Mouse (Mus musculus) kidney, adult 18-20 months (tissue): Measurements from ENCODE around the gene Tenm1.

Experiments
- DNase-seq: peaks from one replicate; pipeline ENCODE4 v3.0.0; 2021

Gene Tenm1

GRCm38 (mm10) chrX:43428855-43429263 is at the start of gene Tenm1:
Gene Tenm1 (minus strand): TSS chrX:43429126.
- DNase-seq = no peak

- no peak for DNase-seq
Observed at GRCm38 (mm10) chrX:43467311-43467710, 38.4 kb upstream of the Tenm1 start.

- DNase-seq = no peak
Observed at GRCm38 (mm10) chrX:43430581-43430980, 1.7 kb upstream of the Tenm1 start.

GRCm38 (mm10) chrX:43429982-43430531 is 1.1 kb upstream of the Tenm1 start:
- no peak for DNase-seq

GRCm38 (mm10) chrX:43429337-43429736 is 411 bp upstream of the Tenm1 start:
- no peak for DNase-seq

GRCm38 (mm10) chrX:43427961-43428365 is 963 bp downstream of the Tenm1 start:
- DNase-seq = no peak

- no peak for DNase-seq
Observed at GRCm38 (mm10) chrX:43427111-43427510, 1.8 kb downstream of the Tenm1 start.

GRCm38 (mm10) chrX:43397957-43398356 is 31.0 kb downstream of the Tenm1 start:
- DNase-seq = no peak

- no peak for DNase-seq
Observed at GRCm38 (mm10) chrX:43388106-43388505, 40.8 kb downstream of the Tenm1 start.

GRCm38 (mm10) chrX:43372526-43372925 is 56.4 kb downstream of the Tenm1 start:
- DNase-seq = no peak

GRCm38 (mm10) chrX:43319351-43319750 is 109.6 kb downstream of the Tenm1 start:
- no peak for DNase-seq

GRCm38 (mm10) chrX:43317801-43318520 is 111.0 kb downstream of the Tenm1 start:
- no peak for DNase-seq

GRCm38 (mm10) chrX:43235844-43236243 is 193.1 kb downstream of the Tenm1 start:
- DNase-seq = no peak

- no peak for DNase-seq
Observed at GRCm38 (mm10) chrX:43205003-43205402, 223.9 kb downstream of the Tenm1 start.

GRCm38 (mm10) chrX:43202249-43202783 is 226.6 kb downstream of the Tenm1 start:
- DNase-seq = no peak

GRCm38 (mm10) chrX:43182975-43183374 is 246.0 kb downstream of the Tenm1 start:
- DNase-seq = no peak

- no peak for DNase-seq
Observed at GRCm38 (mm10) chrX:43151561-43151960, 277.4 kb downstream of the Tenm1 start.

- DNase-seq = no peak
Observed at GRCm38 (mm10) chrX:43129696-43130095, 299.2 kb downstream of the Tenm1 start.

GRCm38 (mm10) chrX:43122491-43122890 is 306.4 kb downstream of the Tenm1 start:
- no peak for DNase-seq

GRCm38 (mm10) chrX:43122001-43122400 is 306.9 kb downstream of the Tenm1 start:
- DNase-seq = no peak

- DNase-seq = no peak
Observed at GRCm38 (mm10) chrX:42986100-42986499, 442.8 kb downstream of the Tenm1 start.

GRCm38 (mm10) chrX:42973562-42973961 is 455.4 kb downstream of the Tenm1 start:
- no peak for DNase-seq

- DNase-seq = no peak
Observed at GRCm38 (mm10) chrX:42967611-42968010, 461.3 kb downstream of the Tenm1 start.

GRCm38 (mm10) chrX:42861731-42862130 is 567.2 kb downstream of the Tenm1 start:
- DNase-seq = no peak

GRCm38 (mm10) chrX:42781566-42781965 is 647.4 kb downstream of the Tenm1 start:
- DNase-seq = no peak
